34 mouse cellular contexts compared by ENCODE assay signal in genomic region chr1:179272351-179272750, GRCm38 (mm10).
"Had no signal": no experiment of that assay in that cellular context is flagged by ENCODE, and none has a peak within 500 bp of the region (broad histone marks: within the 10 kb centered on the region; RNA-seq: fewer than 3 reads in every experiment).

No protein-coding gene starts in this region.

- H3K4me1 ChIP-seq: heart, embryonic 10.5 days; heart, embryonic 12.5 days; heart, embryonic 13.5 days; heart, embryonic 15.5 days; hindbrain, embryonic 10.5 days; hindbrain, embryonic 12.5 days; hindbrain, embryonic 15.5 days; intestine, embryonic 15.5 days; kidney, embryonic 15.5 days had no signal

- H3K4me2 ChIP-seq: heart, embryonic 11.5 days; heart, embryonic 12.5 days; heart, embryonic 13.5 days; heart, embryonic 15.5 days; hindbrain, embryonic 12.5 days; hindbrain, embryonic 13.5 days; hindbrain, embryonic 14.5 days; hindbrain, embryonic 15.5 days; intestine, embryonic 15.5 days; kidney, embryonic 15.5 days had no signal

- H3K36me3 ChIP-seq: heart, embryonic 13.5 days; heart, embryonic 15.5 days; hindbrain, embryonic 12.5 days; hindbrain, embryonic 15.5 days; intestine, embryonic 15.5 days had no signal

- DNase-seq: heart, postnatal 10 days; heart, postnatal 14 days; heart, postnatal 4 days; kidney, adult 11 months; kidney, adult 18-20 months; kidney, adult 2 months; kidney, adult 8-10 months; kidney, adult 9 months; kidney, postnatal 10 days; kidney, postnatal 14 days; kidney, postnatal 36 days; kidney, postnatal 4 days; layer of hippocampus, adult 9-11 months; layer of hippocampus, postnatal 36 days had no signal

- ATAC-seq: hindbrain, embryonic 16.5 days; hindbrain, postnatal 0 days; inflammation-experienced regulatory T-cells, adult 6 months; intestine, embryonic 15.5 days; intestine, embryonic 16.5 days; intestine, postnatal 0 days had no signal

- H3K9ac ChIP-seq: heart, embryonic 12.5 days; heart, embryonic 13.5 days; heart, embryonic 15.5 days; hindbrain, embryonic 12.5 days; hindbrain, embryonic 13.5 days; hindbrain, embryonic 14.5 days; hindbrain, embryonic 15.5 days; intestine, embryonic 15.5 days; kidney, embryonic 15.5 days had no signal

- H3K9me3 ChIP-seq: intestine, embryonic 15.5 days had no signal

- H3K27me3 ChIP-seq: heart, embryonic 12.5 days; heart, embryonic 13.5 days; heart, embryonic 15.5 days; hindbrain, embryonic 12.5 days; hindbrain, embryonic 13.5 days; hindbrain, embryonic 15.5 days; intestine, embryonic 15.5 days; kidney, embryonic 15.5 days had no signal

- H3K27ac ChIP-seq: heart, embryonic 10.5 days; heart, embryonic 13.5 days; heart, embryonic 15.5 days; hindbrain, embryonic 10.5 days; hindbrain, embryonic 12.5 days; hindbrain, embryonic 13.5 days; hindbrain, embryonic 14.5 days; hindbrain, embryonic 15.5 days; hindbrain, postnatal 0 days; intestine, embryonic 15.5 days; kidney, embryonic 15.5 days; kidney, postnatal 0 days; layer of hippocampus, adult 2 months; left cerebral cortex, adult 2 months had no signal

- H3K4me3 ChIP-seq: heart, embryonic 10.5 days; heart, embryonic 12.5 days; heart, embryonic 13.5 days; heart, embryonic 15.5 days; hindbrain, embryonic 10.5 days; hindbrain, embryonic 12.5 days; hindbrain, embryonic 13.5 days; hindbrain, embryonic 15.5 days; intestine, embryonic 15.5 days; kidney, embryonic 15.5 days; layer of hippocampus, adult 2 months; left cerebral cortex, adult 2 months had no signal
